Comparison of ENCODE assay signal across 17 mouse cellular contexts in the genomic region with DNA sequence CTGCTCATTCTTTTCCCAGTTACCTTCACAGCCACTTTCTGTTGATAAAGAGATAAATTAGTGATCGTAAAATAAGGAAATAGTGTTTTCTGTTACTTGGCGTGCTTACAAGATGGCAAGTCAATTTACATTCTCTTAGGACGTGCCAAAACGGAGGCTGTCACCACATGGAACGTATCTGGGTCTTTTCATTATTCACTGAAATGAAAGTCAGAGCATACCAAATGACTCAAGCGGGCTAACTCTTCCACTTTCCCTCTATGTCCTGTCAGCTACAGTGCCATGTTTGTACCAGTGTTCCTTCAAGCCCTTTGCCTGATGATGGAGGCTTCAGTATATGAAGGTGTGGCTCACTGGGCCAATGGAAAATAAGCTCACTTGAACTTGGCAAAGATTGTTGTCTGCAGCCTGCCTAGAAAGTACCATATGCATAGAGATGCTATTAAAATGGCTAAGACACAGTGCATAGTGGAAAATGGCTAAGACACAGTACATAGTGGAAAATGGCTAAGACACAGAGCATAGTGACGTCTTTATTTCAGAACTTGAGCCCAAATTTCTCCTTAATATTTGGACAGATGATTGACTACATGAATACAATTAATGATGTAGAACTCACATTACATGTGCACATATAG.
"Had no signal": no experiment of that assay in that cellular context is flagged by ENCODE, and none has a peak within 500 bp of the region (broad histone marks: within the 10 kb centered on the region; RNA-seq: fewer than 3 reads in every experiment).

No protein-coding gene starts in this region.

- H3K4me1 ChIP-seq: limb, embryonic 12.5 days; liver, embryonic 13.5 days; megakaryocyte, embryonic 14.5 days; midbrain, embryonic 15.5 days; neural tube, embryonic 13.5 days had no signal

- H3K27me3 ChIP-seq: limb, embryonic 12.5 days; liver, embryonic 13.5 days; lung, embryonic 15.5 days; midbrain, embryonic 15.5 days; neural tube, embryonic 13.5 days had no signal

- H3K4me2 ChIP-seq: limb, embryonic 12.5 days; liver, embryonic 13.5 days; lung, embryonic 15.5 days; midbrain, embryonic 11.5 days; midbrain, embryonic 15.5 days; neural tube, embryonic 13.5 days had no signal

- H3K4me3 ChIP-seq: layer of hippocampus, adult 2 months; limb, embryonic 12.5 days; liver, embryonic 13.5 days; lung, embryonic 15.5 days; megakaryocyte, embryonic 14.5 days; midbrain, embryonic 15.5 days; neural tube, embryonic 13.5 days had no signal

- H3K27ac ChIP-seq: layer of hippocampus, adult 2 months; limb, embryonic 12.5 days; liver, embryonic 13.5 days; lung, embryonic 15.5 days; macrophage; midbrain, embryonic 15.5 days; neural tube, embryonic 13.5 days had no signal

- ATAC-seq: liver, postnatal 0 days; midbrain, embryonic 15.5 days had no signal

- H3K9ac ChIP-seq: limb, embryonic 12.5 days; liver, embryonic 13.5 days; liver, postnatal 0 days; lung, embryonic 15.5 days; midbrain, embryonic 15.5 days; neural tube, embryonic 13.5 days had no signal

- H3K9me3 ChIP-seq: limb, embryonic 12.5 days; liver, embryonic 13.5 days; lung, embryonic 15.5 days; megakaryocyte, embryonic 14.5 days; midbrain, embryonic 15.5 days; neural tube, embryonic 13.5 days had no signal

- H3K36me3 ChIP-seq: limb, embryonic 12.5 days; liver, embryonic 13.5 days; lung, embryonic 15.5 days; midbrain, embryonic 15.5 days; neural tube, embryonic 13.5 days had no signal

- DNase-seq: kidney, postnatal 25 days; liver; liver, embryonic 13.5 days; liver, postnatal 0 days; lung, postnatal 14 days; retina, postnatal 1 day; right cerebral cortex, postnatal 4 days; spleen, adult 18-20 months; thymus, postnatal 36 days had no signal
